Mouse (Mus musculus) CH12.LX (cell line): ENCODE measurements around the gene Stx11. TPM values are rescaled to one million over a fixed set of nuclear protein-coding genes. Genes with fewer than 3 reads are reported as not detected.

ENCODE experiments used
- DNase-seq: peaks from one replicate; pipeline ENCODE4 v3.0.0-alpha.2; 2013; ENCODE audit errors: extremely low read depth
- H3K27ac ChIP-seq: 2 replicates; pipeline ENCODE4 v1.5.1; 2012; ENCODE audit warnings: low read depth, mild to moderate bottlenecking, control low read depth, moderate library complexity; ENCODE audit not compliant: insufficient read depth
- H3K27me3 ChIP-seq: replicated peaks from 2 replicates; pipeline ENCODE3; 2012; ENCODE audit warnings: inconsistent platforms
- H3K36me3 ChIP-seq, 2 experiments: replicated peaks in 1 of 2; 2 replicates each; pipeline versions ENCODE3 to v1.6.1; 2012; ENCODE audit warnings: inconsistent platforms in 1 of 2, low read length in 1 of 2, mild to moderate bottlenecking in 1 of 2, mixed read lengths in 1 of 2, moderate library complexity in 1 of 2; ENCODE audit not compliant: control insufficient read depth in 1 of 2, insufficient read depth in 1 of 2
- H3K4me1 ChIP-seq, 2 experiments: 2 replicates each; pipeline ENCODE4 v1.6.1; 2012; ENCODE audit warnings: inconsistent platforms in 1 of 2, moderate library complexity in 1 of 2; ENCODE audit not compliant: insufficient read depth in 2 of 2, control insufficient read depth in 1 of 2
- H3K4me2 ChIP-seq: 2 replicates; pipeline ENCODE4 v1.6.1; 2012; ENCODE audit warnings: low read depth, mild to moderate bottlenecking, control low read depth; ENCODE audit not compliant: poor library complexity, insufficient read depth, severe bottlenecking
- H3K4me3 ChIP-seq, 3 experiments: fragments of 150-350 bp in 1 of 3; sonication (generic) in 1 of 3; replicated peaks in 1 of 3; 2 replicates each; pipeline versions ENCODE3 to v1.5.1; 2011 to 2012; ENCODE audit warnings: low read depth in 2 of 3, low read length in 2 of 3, mild to moderate bottlenecking in 2 of 3, moderate library complexity in 2 of 3, control low read depth in 1 of 3, improper control_type of control experiment in 1 of 3, inconsistent platforms in 1 of 3, mixed read lengths in 1 of 3; ENCODE audit not compliant: poor library complexity in 1 of 3
- H3K79me2 ChIP-seq: replicated peaks from 2 replicates; pipeline ENCODE4 v1.6.1; 2012; ENCODE audit warnings: mild to moderate bottlenecking, moderate library complexity; ENCODE audit not compliant: control insufficient read depth, poor library complexity, insufficient read depth, severe bottlenecking; ENCODE audit errors: extremely low read depth
- H3K9ac ChIP-seq: 2 replicates; pipeline ENCODE4 v1.6.1; 2012; ENCODE audit warnings: low read depth, mild to moderate bottlenecking, control low read depth, moderate library complexity; ENCODE audit not compliant: insufficient read depth
- H3K9me3 ChIP-seq: replicated peaks from 2 replicates; pipeline ENCODE3; 2012; ENCODE audit warnings: low read length, inconsistent platforms, mixed read lengths
- CHD1 ChIP-seq: IDR thresholded peaks from 2 replicates; pipeline ENCODE4 v1.6.1; 2012; ENCODE audit warnings: low read depth, low read length, improper control_type of control experiment, inconsistent platforms
- CHD2 ChIP-seq: IDR thresholded peaks from 2 replicates; pipeline ENCODE4 v1.6.1; 2011; ENCODE audit warnings: low read length, improper control_type of control experiment
- CTCF ChIP-seq, 2 experiments: IDR thresholded peaks in 1 of 2; conservative IDR thresholded peaks in 1 of 2; 2 replicates each; pipeline ENCODE4 v1.5.1; 2011 to 2012; ENCODE audit warnings: low read depth in 2 of 2, low read length in 2 of 2, improper control_type of control experiment in 1 of 2, inconsistent platforms in 1 of 2, mild to moderate bottlenecking in 1 of 2, moderate library complexity in 1 of 2
- ELF1 ChIP-seq: IDR thresholded peaks from 2 replicates; pipeline ENCODE4 v1.6.1; 2014; ENCODE audit warnings: low read depth, mild to moderate bottlenecking, inconsistent platforms, low read length, improper control_type of control experiment
- EP300 ChIP-seq: IDR thresholded peaks from 2 replicates; pipeline ENCODE4 v1.6.1; 2011; ENCODE audit warnings: low read length, improper control_type of control experiment
- ETS1 ChIP-seq: conservative IDR thresholded peaks from 2 replicates; pipeline ENCODE4 v1.6.1; 2012; ENCODE audit warnings: low read depth, mild to moderate bottlenecking, inconsistent platforms, low read length, improper control_type of control experiment, moderate library complexity
- GABPA ChIP-seq: IDR thresholded peaks from 2 replicates; pipeline ENCODE4 v1.6.1; 2012; ENCODE audit warnings: low read depth, low read length, improper control_type of control experiment, inconsistent platforms; ENCODE audit not compliant: insufficient replicate concordance
- IRF4 ChIP-seq: IDR thresholded peaks from 2 replicates; pipeline ENCODE4 v1.6.1; 2014; ENCODE audit warnings: low read depth, mild to moderate bottlenecking, inconsistent platforms, low read length, improper control_type of control experiment
- JUN ChIP-seq: IDR thresholded peaks from 2 replicates; pipeline ENCODE4 v1.6.1; 2011; ENCODE audit warnings: low read depth, mild to moderate bottlenecking, low read length, improper control_type of control experiment, moderate library complexity; ENCODE audit not compliant: insufficient read depth
- JUND ChIP-seq: conservative IDR thresholded peaks from 2 replicates; pipeline ENCODE4 v1.6.1; 2011; ENCODE audit warnings: low read depth, low read length, improper control_type of control experiment
- MAZ ChIP-seq: IDR thresholded peaks from 2 replicates; pipeline ENCODE4 v1.6.1; 2012; ENCODE audit warnings: low read depth, mild to moderate bottlenecking, inconsistent platforms, low read length, improper control_type of control experiment, moderate library complexity
- MEF2A ChIP-seq: IDR thresholded peaks from 2 replicates; pipeline ENCODE4 v1.6.1; 2014; ENCODE audit warnings: low read depth, mild to moderate bottlenecking, inconsistent platforms, low read length, improper control_type of control experiment, borderline replicate concordance
- MXI1 ChIP-seq: IDR thresholded peaks from 2 replicates; pipeline ENCODE4 v1.6.1; 2011; ENCODE audit warnings: mild to moderate bottlenecking, low read depth, low read length, improper control_type of control experiment
- MYC ChIP-seq: IDR thresholded peaks from 2 replicates; pipeline ENCODE4 v1.6.1; 2011; ENCODE audit warnings: low read depth, mild to moderate bottlenecking, improper control_type of control experiment, low read length
- NELFE ChIP-seq: IDR thresholded peaks from 2 replicates; pipeline ENCODE4 v1.6.1; 2011; ENCODE audit warnings: low read depth, low read length, improper control_type of control experiment
- NRF1 ChIP-seq: IDR thresholded peaks from 2 replicates; pipeline ENCODE4 v1.6.1; 2014; ENCODE audit warnings: low read depth, mild to moderate bottlenecking, inconsistent platforms, low read length, improper control_type of control experiment, moderate library complexity
- PAX5 ChIP-seq: IDR thresholded peaks from 2 replicates; pipeline ENCODE4 v1.6.1; 2012; ENCODE audit warnings: low read length, inconsistent platforms, mixed read lengths
- POLR2A ChIP-seq: IDR thresholded peaks from 2 replicates; pipeline ENCODE4 v1.6.1; 2011; ENCODE audit warnings: low read depth, mild to moderate bottlenecking, improper control_type of control experiment, low read length
- POLR2AphosphoS2 ChIP-seq: IDR thresholded peaks from 2 replicates; pipeline ENCODE4 v1.6.1; 2011; ENCODE audit warnings: low read depth, low read length, improper control_type of control experiment
- RAD21 ChIP-seq: IDR thresholded peaks from 2 replicates; pipeline ENCODE4 v1.6.1; 2011; ENCODE audit warnings: low read depth, mild to moderate bottlenecking, low read length, improper control_type of control experiment, moderate library complexity
- RCOR1 ChIP-seq: conservative IDR thresholded peaks from 2 replicates; pipeline ENCODE4 v1.6.1; 2012; ENCODE audit warnings: low read depth, mild to moderate bottlenecking, inconsistent platforms, low read length, improper control_type of control experiment
- SIN3A ChIP-seq: IDR thresholded peaks from 2 replicates; pipeline ENCODE4 v1.6.1; 2012; ENCODE audit warnings: low read length, improper control_type of control experiment, inconsistent platforms
- SMC3 ChIP-seq: IDR thresholded peaks from 2 replicates; pipeline ENCODE4 v1.6.1; 2011; ENCODE audit warnings: low read depth, low read length, improper control_type of control experiment
- TBP ChIP-seq: conservative IDR thresholded peaks from 2 replicates; pipeline ENCODE4 v1.6.1; 2011; ENCODE audit warnings: low read depth, low read length, improper control_type of control experiment
- TCF12 ChIP-seq: IDR thresholded peaks from 2 replicates; pipeline ENCODE4 v1.6.1; 2014; ENCODE audit warnings: low read depth, mild to moderate bottlenecking, inconsistent platforms, low read length, improper control_type of control experiment
- ZC3H11A ChIP-seq: IDR thresholded peaks from 2 replicates; pipeline ENCODE4 v1.6.1; 2012; ENCODE audit warnings: low read depth, mild to moderate bottlenecking, inconsistent platforms, low read length, improper control_type of control experiment
- ZKSCAN1 ChIP-seq: IDR thresholded peaks from 2 replicates; pipeline ENCODE4 v1.6.1; 2012; ENCODE audit warnings: low read depth, inconsistent platforms, low read length, improper control_type of control experiment, borderline replicate concordance
- ZMIZ1 ChIP-seq: IDR thresholded peaks from 2 replicates; pipeline ENCODE4 v1.6.1; 2012; ENCODE audit warnings: low read depth, mild to moderate bottlenecking, inconsistent platforms, low read length, improper control_type of control experiment
- ZNF384 ChIP-seq: IDR thresholded peaks from 2 replicates; pipeline ENCODE4 v1.6.1; 2012; ENCODE audit warnings: low read depth, low read length, improper control_type of control experiment, inconsistent platforms
- dilution Hi-C: fragments of 300-500 bp; cut with MboI; formaldehyde crosslinking; loops from 2 replicates; pipeline ENCODE4 v1.14.3; 2020; ENCODE audit warnings: low sequenced_read_pairs; ENCODE audit not compliant: extremely low pct_unique_long_range_greater_than_20kb, extremely low pct_ligation_motif_present
- in situ Hi-C: fragments of 300-500 bp; cut with MboI; formaldehyde crosslinking; loops from 3 replicates; pipeline ENCODE4 v1.14.3; 2019; ENCODE audit warnings: low sequenced_read_pairs, low pct_ligation_motif_present, low pct_unique_long_range_greater_than_20kb, mixed read lengths
- polyA plus RNA-seq: library from polyadenylated mRNA; unstranded; fragments of >175 nt; gene quantifications from 2 replicates; pipeline ENCODE4 v1.2.1, GENCODE M21; 2012; ENCODE audit warnings: low read depth; ENCODE audit not compliant: insufficient read length
- total RNA-seq, 2 experiments: library from RNA; depleted of rRNA; stranded (reverse); fragments of 300-350 nt in 1 of 2; fragments of >200 nt in 1 of 2; gene quantifications; 2 replicates each; pipeline ENCODE4 v1.2.3; 2012 to 2014

The Stx11 gene
- total and polyA plus RNA-seq, 3 experiments: 22.2 to 49.8 (median 47.7) TPM

DNA sequence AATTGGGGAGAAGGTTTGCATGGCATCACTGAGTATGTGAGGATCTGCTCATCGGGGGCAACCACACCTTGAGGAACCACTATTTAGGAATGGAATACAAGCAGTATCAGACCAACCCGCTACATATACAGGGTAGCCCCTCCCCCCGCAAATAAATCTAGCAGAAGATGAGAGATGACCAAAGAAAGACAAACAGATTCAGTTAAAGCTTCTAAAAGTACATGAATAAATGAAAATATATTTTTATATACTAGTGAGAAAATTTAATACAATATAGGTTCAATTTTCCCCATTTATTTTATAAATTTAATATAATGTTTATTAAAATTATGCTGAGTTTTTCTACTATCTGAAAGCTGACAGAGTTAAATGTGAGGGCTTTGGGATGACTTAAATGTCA is 40.9 kb upstream of the Stx11 start, which contains the start of gene Sf3b5:
Sf3b5 (plus strand) TSS at position 301 of the 400 bp plus-strand sequence.
- peaks cover 15% of the 10 kb centered on the region for H3K79me2 ChIP-seq
- H3K4me3 ChIP-seq: no peak within 1 kb of the TSS
- TF ChIP-seq TBP (no peak), RAD21 (no peak), JUND (no peak), ELF1 (no peak), JUN (no peak), MAZ (no peak), ZNF384 (no peak), NRF1 (no peak), POLR2A (no peak)
- TF ChIP-seq, all 38 proteins: peak for 0
- in situ Hi-C loops: no loop called here
- no peak within 1 kb of the TSS for H3K27ac ChIP-seq
- no peak within 1 kb of the TSS for H3K4me2 ChIP-seq
- H3K4me1 ChIP-seq: peaks cover 5 to 14% of the 10 kb centered on the region in 2 experiments; a peak in 3 of 4 replicates
- H3K9ac ChIP-seq: no peak within 1 kb of the TSS
- H3K9me3 ChIP-seq: no peaks in the 10 kb centered on the region
- DNase-seq: no peak
- no peaks in the 10 kb centered on the region for H3K27me3 ChIP-seq
- dilution Hi-C loops: no loop called here
- peaks cover 0 to 8% of the 10 kb centered on the region in 2 experiments for H3K36me3 ChIP-seq

GRCm38 (mm10) chr10:12996736-12997477 is 32.8 kb upstream of the Stx11 start:
- Histone ChIP-seq H3K4me3 (no peak overlapping the region), H3K4me1 (peaks cover 11 to 17% of the 10 kb centered on the region in 2 experiments), H3K27me3 (no peaks in the 10 kb centered on the region), H3K9ac (no peak overlapping the region; the same call in 1 of the 2 replicates), H3K9me3 (no peaks in the 10 kb centered on the region), H3K36me3 (no peaks in the 10 kb centered on the region), H3K27ac (no peak overlapping the region), H3K4me2 (peak overlapping the region; percentile 60), H3K79me2 (no peaks in the 10 kb centered on the region)
- in situ Hi-C loops: loop anchor here (10.0 kb wide), 1 partner anchor 312 kb away; no protein-coding TSS in a partner anchor
- dilution Hi-C loops: no loop called here
- TF ChIP-seq EP300 (no peak), ZMIZ1 (no peak), IRF4 (peak; percentile 19; the same call in 1 of the 2 replicates), CHD2 (no peak), TCF12 (0 out of 2 replicates have a peak, but pooled peaks have one; percentile 25), SIN3A (no peak), NRF1 (no peak), POLR2AphosphoS2 (no peak), NELFE (no peak), ZNF384 (peak; percentile 99), ZC3H11A (peak; percentile 97), ELF1 (no peak), ETS1 (no peak), MXI1 (no peak), TBP (no peak), MEF2A (no peak), CTCF (conservative IDR thresholded peaks at IDR 0.05 in 1 of 2, IDR thresholded peaks at IDR 0.05 in 1 of 2; ENCODE audit: low read depth in 2 of 2, low read length in 2 of 2) (peak; percentile 31 to 97), SMC3 (peak; percentile 94), JUND (no peak), RCOR1 (no peak), JUN (no peak), PAX5 (no peak), MYC (no peak), GABPA (no peak), ZKSCAN1 (no peak), RAD21 (peak; percentile 98), CHD1 (no peak)
- DNase-seq: peak; percentile 91
